Mouse (Mus musculus) layer of hippocampus, adult 18-20 months (tissue): ENCODE results near the gene Ncapd2. TPM values are rescaled to one million over a fixed set of nuclear protein-coding genes. Genes with fewer than 3 reads are reported as not detected.

Source experiments
- microRNA-seq, 2 experiments: library from miRNA; unstranded; fragments of <30 nt; microRNA quantifications; one replicate each; pipeline ENCODE4 v1.2.0; 2021
- total RNA-seq, 2 experiments: library from RNA; stranded (reverse); gene quantifications; 2 replicates each; pipeline ENCODE4 v1.2.3; 2021

Ncapd2 gene
- total RNA-seq, 2 experiments from 2014 or later: 20.4 to 25.8 TPM

Small RNA genes within 50 kb of the gene (microRNA-seq; reads per million reads assigned to microRNA genes)
- 0.49 to 0.59 reads per million in 2 experiments for gene Mir3098
- 0 reads per million in 2 experiments for gene Mir8113

Other genes starting within 250 kb of the Ncapd2 start
- 100 to 1,000 TPM; 154 to 161 TPM for gene Cops7a, start 226.2 kb downstream of the Ncapd2 start, total RNA-seq
- gene Pianp, start 195.0 kb downstream of the Ncapd2 start, total RNA-seq: 100 to 1,000 TPM; 168 to 191 TPM
- 10 to 100 TPM; 43.1 to 44.9 TPM for gene Zfp384, start 182.6 kb downstream of the Ncapd2 start, total RNA-seq
- gene Ing4, start 151.9 kb downstream of the Ncapd2 start, total RNA-seq: 10 to 100 TPM; 54.1 to 54.6 TPM
- gene Acrbp, start 142.0 kb downstream of the Ncapd2 start, total RNA-seq: 10 to 100 TPM; 15.7 to 17.7 TPM
- gene Lpar5, start 123.8 kb downstream of the Ncapd2 start, total RNA-seq: under 1 TPM; 0.56 to 0.87 TPM
- 100 to 1,000 TPM; 153 to 176 TPM for gene Chd4, start 95.7 kb downstream of the Ncapd2 start, total RNA-seq
- gene Nop2, start 59.8 kb downstream of the Ncapd2 start, total RNA-seq: 10 to 100 TPM; 31.3 to 32.4 TPM
- 10 to 100 TPM; 63.0 to 69.1 TPM for gene Iffo1, start 46.5 kb downstream of the Ncapd2 start, total RNA-seq
- 1,000 to 10,000 TPM; 2,555 to 2,598 TPM for gene Gapdh, start 25.2 kb downstream of the Ncapd2 start, total RNA-seq
- 10 to 100 TPM; 63.2 to 72.2 TPM for gene Mrpl51, start 100 bp upstream of the Ncapd2 start, total RNA-seq
- 10 to 100 TPM; 82.2 to 86.4 TPM for gene Vamp1, start 23.9 kb upstream of the Ncapd2 start, total RNA-seq
- gene Tapbpl, start 40.2 kb upstream of the Ncapd2 start, total RNA-seq: 1 to 10 TPM; 4.1 to 4.4 TPM
- gene Cd27, start 45.3 kb upstream of the Ncapd2 start, total RNA-seq: not detected
- not detected for gene Tuba3a, start 94.3 kb upstream of the Ncapd2 start, total RNA-seq
- 1 to 10 TPM; 6.5 to 7.4 TPM for gene Ltbr, start 122.2 kb upstream of the Ncapd2 start, total RNA-seq
- gene Scnn1a, start 129.0 kb upstream of the Ncapd2 start, total RNA-seq: 1 to 10 TPM; 3.6 to 6.6 TPM
- 10 to 100 TPM; 11.7 to 11.8 TPM for gene Tnfrsf1a, start 157.7 kb upstream of the Ncapd2 start, total RNA-seq
- under 1 TPM; 0.13 to 0.17 TPM for gene Plekhg6, start 189.1 kb upstream of the Ncapd2 start, total RNA-seq